Mouse (Mus musculus): Measurements from ENCODE around the gene Skint8. TPM values are rescaled to one million over a fixed set of nuclear protein-coding genes. Genes with fewer than 3 reads are reported as not detected.
"Not testable (repeated sequence)": the region's sequence is repeated elsewhere in the genome, so short reads cannot be mapped to it uniquely, and the experiment has no call there.

Skint8 gene
- total RNA-seq (2021), result not detected
- long read RNA-seq, experiment 1, result 0 reads
- long read RNA-seq, experiment 2, result 0 reads

DNA sequence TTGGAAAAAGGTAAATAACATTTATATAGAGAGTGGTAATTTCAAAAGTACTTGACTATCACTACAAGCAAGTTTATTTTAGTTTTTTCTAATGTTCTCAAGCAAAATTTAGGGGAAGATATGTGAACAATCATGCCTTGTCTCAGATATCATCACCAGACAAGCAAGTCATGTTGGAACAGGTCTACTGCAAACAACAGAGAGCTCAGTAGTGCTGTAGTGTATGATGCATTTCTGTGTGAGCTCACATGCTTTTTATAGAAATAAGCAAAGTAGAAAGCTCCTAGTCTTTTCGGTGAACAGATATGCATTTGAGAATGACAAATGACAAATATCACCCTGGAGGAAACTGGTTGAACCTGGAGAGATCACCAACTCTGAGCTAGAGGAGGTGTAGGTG is at the start of gene Skint8:
TSS of gene Skint8 (plus strand) at position 301 of the 400 bp plus-strand sequence.
- no peak for DNase-seq

- DNase-seq, result no peak
Measured at GRCm38 (mm10) chr4:111880112-111880875, 38.9 kb upstream of the Skint8 start.

- no peak for DNase-seq
Measured at GRCm38 (mm10) chr4:111883543-111883942, 35.6 kb upstream of the Skint8 start.

GRCm38 (mm10) chr4:111886018-111886417 is 33.2 kb upstream of the Skint8 start:
- peak; percentile 51 to 85 for DNase-seq

GRCm38 (mm10) chr4:111886607-111887006 is 32.6 kb upstream of the Skint8 start:
- DNase-seq, result peak; percentile 61 to 90

DNA sequence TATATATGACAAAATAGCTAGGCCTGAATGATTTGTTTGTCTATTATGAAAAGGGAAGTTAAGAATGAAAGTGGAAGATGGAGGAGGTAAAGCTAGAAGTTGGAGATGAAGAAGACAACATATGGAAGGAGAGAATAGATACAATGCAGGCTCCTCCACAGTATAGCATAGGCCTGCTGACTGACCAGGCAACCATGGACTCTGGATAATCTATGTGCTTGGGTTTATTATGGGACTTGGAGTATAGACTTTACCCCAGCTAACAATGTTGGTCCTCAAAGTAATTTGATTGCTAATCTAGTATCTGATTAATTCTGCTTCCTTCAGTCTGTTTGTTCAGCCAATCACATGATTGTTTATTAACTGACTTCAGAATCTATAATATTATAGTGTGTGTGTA is 27.1 kb upstream of the Skint8 start:
- DNase-seq, result no peak

GRCm38 (mm10) chr4:111897755-111898154 is 21.4 kb upstream of the Skint8 start:
- DNase-seq, result no peak

- no peak for DNase-seq
Measured at GRCm38 (mm10) chr4:111898566-111898965, 20.6 kb upstream of the Skint8 start.

- DNase-seq, result not testable (repeated sequence)
Measured at GRCm38 (mm10) chr4:111900491-111900890, 18.7 kb upstream of the Skint8 start.

DNA sequence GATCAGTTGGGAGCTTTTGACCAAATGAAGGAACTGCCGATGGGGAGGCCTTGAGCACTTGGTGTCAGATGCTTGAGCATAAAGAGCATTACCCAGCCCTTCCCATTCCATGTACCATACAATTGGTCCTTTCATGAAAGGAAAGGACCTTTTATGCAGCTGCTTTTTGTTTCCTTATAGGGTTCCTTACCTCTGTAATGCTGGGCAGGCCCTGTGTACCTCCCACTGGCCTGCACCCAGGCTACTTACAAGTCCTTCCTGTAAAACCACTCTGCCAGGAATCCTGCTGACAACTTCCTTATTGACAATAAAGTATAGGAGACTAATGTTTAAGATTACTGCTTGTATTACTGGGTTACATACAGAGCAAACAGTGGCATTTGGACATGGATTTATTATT is 17.7 kb upstream of the Skint8 start:
- no peak for DNase-seq

- DNase-seq, result no peak
Measured at GRCm38 (mm10) chr4:111902775-111903174, 16.4 kb upstream of the Skint8 start, which contains the start of gene Slc5a9. TSS of gene Slc5a9 (minus strand) at chr4:111902918.

DNA sequence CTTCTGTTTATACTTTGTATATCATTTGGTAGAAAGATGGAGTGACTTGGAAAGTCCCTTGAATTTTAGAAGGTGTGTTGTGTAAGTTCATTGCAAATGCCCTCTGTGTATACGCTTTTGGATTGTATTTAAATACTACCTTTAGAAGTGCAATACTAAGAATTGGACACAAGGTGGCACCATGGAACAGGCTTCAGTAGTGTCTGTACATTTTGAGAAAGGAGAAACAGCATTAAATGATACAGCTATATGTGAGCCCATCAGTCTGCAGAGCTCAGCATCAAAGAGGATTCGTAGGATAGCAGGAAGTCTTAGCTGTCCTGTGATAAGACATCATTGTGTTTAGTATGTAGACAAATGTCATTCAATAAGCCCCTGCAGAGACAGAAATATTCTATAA is 11.3 kb upstream of the Skint8 start:
- DNase-seq, result peak in 1 of 2 experiments; percentile 23

DNA sequence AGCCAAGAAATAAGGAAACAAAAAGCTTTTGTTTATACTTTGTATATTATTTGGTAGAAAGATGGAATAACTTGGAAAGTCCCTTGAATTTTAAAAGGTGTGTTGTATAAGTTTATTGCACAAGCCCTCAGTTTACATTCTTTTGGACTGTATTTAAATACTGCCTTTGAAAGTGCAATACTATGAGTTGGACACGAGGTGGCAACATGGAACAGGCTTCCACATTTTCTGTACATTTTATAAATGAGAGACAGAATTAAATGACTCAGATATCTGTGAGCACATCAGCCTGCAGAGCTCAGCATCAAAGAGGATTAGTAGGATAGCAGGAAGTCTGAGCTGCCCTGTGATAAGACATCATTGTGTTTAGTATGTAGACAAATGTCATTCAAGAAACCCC is 42.1 kb downstream of the Skint8 start:
- DNase-seq, result no peak

GRCm38 (mm10) chr4:111963241-111963640 is 44.0 kb downstream of the Skint8 start:
- not testable (repeated sequence) for DNase-seq

DNA sequence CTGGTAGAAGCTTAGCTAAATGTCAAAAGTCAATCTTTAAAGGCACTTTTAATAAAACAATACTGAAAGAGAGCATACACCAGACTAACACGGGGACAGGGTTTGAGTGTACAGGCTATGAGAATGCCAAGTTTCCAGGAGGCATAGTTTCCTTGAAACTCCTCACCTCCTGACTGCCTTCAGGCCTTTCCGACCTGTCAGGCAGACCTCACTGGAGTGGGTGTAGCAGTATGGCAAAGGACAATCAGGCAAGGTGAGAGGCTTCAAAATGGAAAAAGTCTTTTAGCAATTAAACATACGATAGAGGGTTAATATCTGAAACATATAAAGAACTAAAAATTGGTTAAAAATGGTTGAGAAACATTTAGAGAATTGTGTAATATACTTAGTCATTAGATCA is 44.5 kb downstream of the Skint8 start:
- no peak for DNase-seq

DNA sequence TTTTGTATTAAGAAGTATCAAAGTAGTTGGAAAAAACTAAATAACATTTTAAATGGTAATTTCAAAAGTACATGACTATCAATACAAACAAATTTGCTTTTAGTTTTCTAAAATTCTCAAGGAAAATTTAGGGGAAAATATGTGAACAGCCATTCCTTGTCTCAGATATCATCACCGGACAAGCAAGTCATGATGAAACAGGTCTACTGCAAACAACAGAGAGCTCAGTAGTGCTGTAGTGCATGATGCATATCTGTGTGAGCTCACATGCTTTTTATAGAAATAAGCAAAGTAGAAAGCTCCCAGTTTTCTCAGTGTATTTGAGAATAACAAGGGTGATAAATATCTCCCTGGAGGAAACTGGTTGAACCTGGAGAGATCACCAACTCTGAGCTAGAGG is 53.4 kb downstream of the Skint8 start, which contains the start of gene Skint7:
TSS of gene Skint7 (plus strand) at position 301 of the 400 bp plus-strand sequence.
- no peak for DNase-seq

Other genes with a start within 250 kb of the Skint8 start
- 10 to 100 TPM in 1 of 2 experiments, 1 to 10 TPM in 1; 6.7 to 10.3 TPM for gene Spata6, start 199.4 kb upstream of the Skint8 start, total RNA-seq (2021)
- gene Slc5a9, start 16.5 kb upstream of the Skint8 start, total RNA-seq (2021), result not detected
- not detected for gene Skint7, start 53.5 kb downstream of the Skint8 start, total RNA-seq (2021)
- not detected for gene Skint1, start 86.9 kb downstream of the Skint8 start, total RNA-seq (2021)
- not detected for gene Skint4, start 152.6 kb downstream of the Skint8 start, total RNA-seq (2021)

Measured in heart, adult 18-20 months (tissue).